In the genomic region with DNA sequence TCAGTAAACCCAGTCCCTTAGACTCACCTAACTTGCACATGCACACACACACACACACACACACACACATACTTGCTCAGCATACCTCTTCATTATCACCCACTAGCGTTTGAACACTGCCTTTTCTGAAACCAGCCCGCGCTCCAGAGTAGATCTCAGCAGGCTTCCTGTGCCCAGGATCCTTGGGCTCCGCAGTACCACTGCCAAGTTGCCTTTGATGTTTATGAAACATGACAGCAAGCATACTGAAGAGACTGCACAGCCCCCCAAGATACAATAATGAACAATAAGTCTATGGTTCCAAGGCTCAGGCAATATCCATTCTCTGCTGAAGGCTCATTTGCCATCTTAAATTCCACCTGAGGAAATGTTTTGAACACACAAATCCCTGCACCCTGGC, we compare ENCODE assay signal across 21 mouse cellular contexts. TPM values are rescaled to one million over a fixed set of nuclear protein-coding genes. Genes with fewer than 3 reads are reported as not detected.
"Had no signal": no experiment of that assay in that cellular context is flagged by ENCODE, and none has a peak within 500 bp of the region (broad histone marks: within the 10 kb centered on the region; RNA-seq: fewer than 3 reads in every experiment).

No protein-coding gene starts in this region.

- H3K27ac ChIP-seq: kidney, postnatal 0 days; limb, embryonic 13.5 days; liver, embryonic 14.5 days; neural tube, embryonic 12.5 days; stomach, embryonic 15.5 days had no signal

- H3K4me2 ChIP-seq: limb, embryonic 13.5 days; neural tube, embryonic 12.5 days; stomach, embryonic 15.5 days had no signal

- H3K4me3 ChIP-seq: limb, embryonic 13.5 days; neural tube, embryonic 12.5 days; stomach, embryonic 15.5 days had no signal

- H3K4me1 ChIP-seq: limb, embryonic 13.5 days; neural tube, embryonic 12.5 days; stomach, embryonic 15.5 days had no signal

- DNase-seq: kidney, adult 2 months; kidney, postnatal 36 days; layer of hippocampus, adult 9-11 months; layer of hippocampus, postnatal 36 days; lung, adult 18-20 months; right cerebral cortex, postnatal 14 days; thymus, adult 2 months; thymus, postnatal 25 days had no signal

- H3K9me3 ChIP-seq: limb, embryonic 13.5 days; neural tube, embryonic 12.5 days; stomach, embryonic 15.5 days had no signal

- H3K9ac ChIP-seq: limb, embryonic 13.5 days; liver, embryonic 14.5 days; neural tube, embryonic 12.5 days; stomach, embryonic 15.5 days had no signal

- H3K27me3 ChIP-seq: limb, embryonic 13.5 days; neural tube, embryonic 12.5 days; stomach, embryonic 15.5 days had no signal

- H3K36me3 ChIP-seq: limb, embryonic 13.5 days; neural tube, embryonic 12.5 days; stomach, embryonic 15.5 days had no signal

RNA-seq across cellular contexts. Expression of gene Npsr1, which starts 1.8 kb away (rescaled TPM):
- total RNA-seq: liver, adult 2 months; megakaryocyte-erythroid progenitor cell, adult 5-6 weeks; monocyte, adult 5-6 weeks; neutrophil, adult 5-6 weeks had no signal
- polyA plus RNA-seq: limb, embryonic 13.5 days; liver, adult 2 months; lung, embryonic 16.5 days; neural tube, embryonic 12.5 days; spleen, adult 2 months; stomach, embryonic 15.5 days; testis, adult 2 months; urinary bladder, adult 2 months had no signal
